In the genomic region with DNA sequence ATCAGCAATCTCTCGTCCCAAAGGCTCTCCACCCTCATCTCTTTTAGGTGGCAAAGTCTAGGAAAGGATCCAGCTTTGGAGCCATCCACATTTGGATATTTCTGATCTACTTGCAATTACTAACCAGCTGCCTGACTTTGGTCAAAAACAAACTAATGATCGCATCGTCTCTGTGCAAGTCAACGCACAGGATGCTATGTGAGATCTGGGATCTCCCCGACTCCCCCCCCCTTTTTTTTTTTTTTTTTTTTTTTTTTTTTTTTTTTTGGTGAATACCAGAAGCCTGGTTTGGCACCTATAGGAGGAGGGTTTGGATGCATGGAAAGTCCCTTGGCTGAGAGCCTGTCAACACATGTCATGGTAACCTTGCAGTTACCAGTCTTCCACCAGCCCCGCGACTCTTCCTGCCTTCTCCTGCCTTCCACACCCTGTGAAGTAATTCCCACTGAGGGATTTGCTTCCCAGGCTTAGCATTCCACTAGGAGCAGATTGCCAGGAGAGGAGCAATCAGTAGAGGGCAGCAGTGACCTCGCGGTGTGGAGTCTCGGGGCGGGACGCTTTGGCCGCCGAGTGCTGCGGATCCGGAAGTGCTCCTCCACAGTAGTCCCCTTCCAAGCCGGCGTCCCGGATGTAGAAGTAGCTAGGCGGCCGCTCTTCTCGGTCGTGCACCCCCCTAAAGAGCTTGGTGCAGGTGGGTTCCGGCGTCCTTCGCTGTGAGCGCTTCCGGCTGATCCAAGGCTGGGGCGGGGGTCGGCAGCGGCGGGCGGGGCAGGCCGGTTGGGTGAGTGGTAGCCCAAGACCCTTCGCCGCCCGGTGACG, we compare ENCODE assay signal across 8 mouse cellular contexts. TPM values are rescaled to one million over a fixed set of nuclear protein-coding genes. Genes with fewer than 3 reads are reported as not detected.
A peak's percentile ranks its signal among the peaks of the same experiment; 100 is the strongest.
DNase-seq lines count a peak whose midpoint lies in the region; ATAC-seq and TF ChIP-seq lines count a peak whose summit lies in the region.

A gene (plus strand): TSS at position 598 of the 819 bp plus-strand sequence.

- H3K4me3 ChIP-seq in heart, embryonic 12.5 days, result peak within 1 kb of the TSS; percentile 89
- H3K4me3 ChIP-seq in kidney, postnatal 0 days (replicated peaks; ENCODE audit: low read depth, low read length), result peak within 1 kb of the TSS; percentile 70
- H3K4me3 ChIP-seq in liver, embryonic 11.5 days (ENCODE audit: low read depth, low read length), result peak within 1 kb of the TSS; percentile 78
- H3K4me3 ChIP-seq in stomach, embryonic 14.5 days (ENCODE audit: low read depth, low read length), result peak within 1 kb of the TSS; percentile 73

- peak; percentile 86 for DNase-seq in CD4-positive helper T cell, adult 2 months (ENCODE audit: low read depth, low spot score)
- DNase-seq in brain, embryonic 18.5 days (ENCODE audit: low read depth, low spot score), result peak; percentile 86
- peak; percentile 99 for DNase-seq in kidney, postnatal 0 days (ENCODE audit: low spot score)
- peak; percentile 87 for DNase-seq in liver, embryonic 11.5 days (ENCODE audit: low spot score)
- DNase-seq in naive thymus-derived CD4-positive, alpha-beta T cell, adult 2 months (ENCODE audit: low read depth), result peak; percentile 84

- peak; percentile 97 for ATAC-seq in erythroid progenitor cell, adult 5-6 weeks (replicated peaks; ENCODE audit: low FRiP score, poor library complexity, severe bottlenecking)
- ATAC-seq in heart, embryonic 12.5 days (ENCODE audit: insufficient number of reproducible peaks, low FRiP score), result peak; percentile 96
- ATAC-seq in kidney, postnatal 0 days (replicated peaks; ENCODE audit: low FRiP score, low read depth), result peak; percentile 99
- peak; percentile 99 for ATAC-seq in liver, embryonic 11.5 days (replicated peaks; ENCODE audit: low FRiP score)
- peak; percentile 98 for ATAC-seq in stomach, embryonic 14.5 days (ENCODE audit: insufficient number of reproducible peaks, insufficient read depth, low FRiP score, low read depth)

- H3K27me3 ChIP-seq in heart, embryonic 12.5 days (replicated peaks), result peaks cover 7% of the 10 kb centered on the region; the same call in 1 of the 2 replicates
- H3K27me3 ChIP-seq in kidney, postnatal 0 days (ENCODE audit: insufficient read depth, low read length), result no peaks in the 10 kb centered on the region
- H3K27me3 ChIP-seq in liver, embryonic 11.5 days (replicated peaks; ENCODE audit: control insufficient read depth, insufficient read depth, low read length), result no peaks in the 10 kb centered on the region
- H3K27me3 ChIP-seq in stomach, embryonic 14.5 days (ENCODE audit: control insufficient read depth, insufficient read depth, low read length), result no peaks in the 10 kb centered on the region

- H3K36me3 ChIP-seq in heart, embryonic 12.5 days, result peaks cover 11% of the 10 kb centered on the region
- H3K36me3 ChIP-seq in kidney, postnatal 0 days (ENCODE audit: insufficient read depth, low read length), result no peaks in the 10 kb centered on the region
- H3K36me3 ChIP-seq in liver, embryonic 11.5 days (ENCODE audit: control insufficient read depth, insufficient read depth, low read length), result no peaks in the 10 kb centered on the region
- peaks cover 3% of the 10 kb centered on the region for H3K36me3 ChIP-seq in stomach, embryonic 14.5 days (ENCODE audit: control insufficient read depth, insufficient read depth, low read length)

- H3K4me2 ChIP-seq in heart, embryonic 12.5 days, result peak within 1 kb of the TSS; percentile 69
- H3K4me2 ChIP-seq in kidney, postnatal 0 days (ENCODE audit: low read length), result peak within 1 kb of the TSS; percentile 58
- H3K4me2 ChIP-seq in liver, embryonic 11.5 days, result peak within 1 kb of the TSS; percentile 82
- peak within 1 kb of the TSS; percentile 72 for H3K4me2 ChIP-seq in stomach, embryonic 14.5 days (replicated peaks; ENCODE audit: low read depth, low read length)

- WGBS in heart, embryonic 12.5 days, result 3% methylated on average over 38 of the region's 38 CpGs
- 2% methylated on average over 38 of the region's 38 CpGs for WGBS in kidney, postnatal 0 days
- WGBS in liver, embryonic 11.5 days, result 5% methylated on average over 38 of the region's 38 CpGs
- WGBS in stomach, embryonic 14.5 days, result 2% methylated on average over 38 of the region's 38 CpGs

- H3K27ac ChIP-seq in heart, embryonic 12.5 days (ENCODE audit: poor library complexity, severe bottlenecking), result peak within 1 kb of the TSS; percentile 83
- H3K27ac ChIP-seq in kidney, postnatal 0 days, result peak within 1 kb of the TSS; percentile 78
- peak within 1 kb of the TSS; percentile 68 for H3K27ac ChIP-seq in liver, embryonic 11.5 days (ENCODE audit: low read depth, low read length)
- H3K27ac ChIP-seq in stomach, embryonic 14.5 days (ENCODE audit: low read length), result peak within 1 kb of the TSS; percentile 48; the same call in 1 of the 2 replicates

- peak; percentile 85 for TF ChIP-seq CTCF in kidney, postnatal 0 days (IDR thresholded peaks at IDR 0.05; ENCODE audit: low read depth)

- peak within 1 kb of the TSS; percentile 78 for H3K9ac ChIP-seq in heart, embryonic 12.5 days
- peak within 1 kb of the TSS; percentile 76 for H3K9ac ChIP-seq in kidney, postnatal 0 days (ENCODE audit: low read depth, low read length)
- peak within 1 kb of the TSS; percentile 89 for H3K9ac ChIP-seq in liver, embryonic 11.5 days (ENCODE audit: low read depth, low read length)
- H3K9ac ChIP-seq in stomach, embryonic 14.5 days (replicated peaks; ENCODE audit: low read depth, low read length), result peak within 1 kb of the TSS; percentile 74

- H3K9me3 ChIP-seq in heart, embryonic 12.5 days (replicated peaks), result no peaks in the 10 kb centered on the region
- H3K9me3 ChIP-seq in kidney, postnatal 0 days (replicated peaks; ENCODE audit: low read length), result no peaks in the 10 kb centered on the region
- H3K9me3 ChIP-seq in liver, embryonic 11.5 days (ENCODE audit: control insufficient read depth, low read length), result no peaks in the 10 kb centered on the region
- no peaks in the 10 kb centered on the region for H3K9me3 ChIP-seq in stomach, embryonic 14.5 days (ENCODE audit: control insufficient read depth, low read depth, low read length)

- H3K4me1 ChIP-seq in heart, embryonic 12.5 days (replicated peaks), result peaks cover 13% of the 10 kb centered on the region
- H3K4me1 ChIP-seq in kidney, postnatal 0 days (replicated peaks; ENCODE audit: insufficient read depth, low read length), result peaks cover 11% of the 10 kb centered on the region; the same call in 1 of the 2 replicates
- peaks cover 4% of the 10 kb centered on the region; the same call in 1 of the 2 replicates for H3K4me1 ChIP-seq in liver, embryonic 11.5 days (replicated peaks; ENCODE audit: control insufficient read depth, insufficient read depth, low read length)
- peaks cover 8% of the 10 kb centered on the region; the same call in 1 of the 2 replicates for H3K4me1 ChIP-seq in stomach, embryonic 14.5 days (ENCODE audit: control insufficient read depth, insufficient read depth, low read length)

RNA-seq across cellular contexts. Expression of the gene that starts here (rescaled TPM):
- 7.1 and 12.6 TPM in 2 replicates for total RNA-seq in erythroid progenitor cell, adult 5-6 weeks (2015; ENCODE audit: low replicate concordance)
- total RNA-seq in erythroid progenitor cell, adult 5-6 weeks (2017; ENCODE audit: low replicate concordance), result 9.8 TPM in 2 replicates
- 22.5 and 23.4 TPM in 2 replicates for polyA plus RNA-seq in heart, embryonic 12.5 days (2016; fragmentation: Nextera tagmentation; extraction: Ambion mirVana)
- 41.4 and 43.7 TPM in 2 replicates for polyA plus RNA-seq in kidney, postnatal 0 days (2015; fragmentation: Nextera tagmentation; extraction: Ambion mirVana)
- 22.8 and 25.0 TPM in 2 replicates for polyA plus RNA-seq in liver, embryonic 11.5 days (2014; fragmentation: Nextera tagmentation; extraction: Ambion mirVana)
- 39.0 and 42.2 TPM in 2 replicates for polyA plus RNA-seq in stomach, embryonic 14.5 days (2014; fragmentation: Nextera tagmentation; extraction: Ambion mirVana)

Comparison
In these comparisons a context has a peak if more than half of its experiments do, and no peak if none do; other contexts are left out.
1. Peak in every context shown above with its lines: DNase-seq, ATAC-seq, H3K4me3 ChIP-seq and H3K27ac ChIP-seq.